Mouse (Mus musculus) midbrain, embryonic 15.5 days (tissue): Measurements from ENCODE around the gene Gm9844. TPM values are rescaled to one million over a fixed set of nuclear protein-coding genes. Genes with fewer than 3 reads are reported as not detected.
"Not testable (repeated sequence)": the region's sequence is repeated elsewhere in the genome, so short reads cannot be mapped to it uniquely, and the experiment has no call there.

Experiments
- ATAC-seq: fragments of 200-750 bp; cut with Nextera tagmentation; replicated peaks from 2 replicates; pipeline ENCODE4 v1.8.0; 2017; ENCODE audit warnings: moderate TSS enrichment
- H3K27ac ChIP-seq: fragments of 300-500 bp; sonication (generic); 2 replicates; pipeline ENCODE4 v1.5.1; 2015; ENCODE audit warnings: mild to moderate bottlenecking, inconsistent platforms
- H3K27me3 ChIP-seq: fragments of 300-500 bp; sonication (generic); replicated peaks from 2 replicates; pipeline ENCODE4 v1.6.1; 2015; ENCODE audit warnings: inconsistent platforms
- H3K36me3 ChIP-seq: fragments of 300-500 bp; sonication (generic); replicated peaks from 2 replicates; pipeline ENCODE4 v1.6.1; 2015; ENCODE audit warnings: inconsistent platforms
- H3K4me1 ChIP-seq: fragments of 300-500 bp; sonication (generic); 2 replicates; pipeline ENCODE4 v1.6.1; 2015; ENCODE audit warnings: inconsistent platforms
- H3K4me2 ChIP-seq: fragments of 300-500 bp; sonication (generic); 2 replicates; pipeline ENCODE4 v1.6.1; 2015; ENCODE audit warnings: inconsistent platforms, mild to moderate bottlenecking, moderate library complexity
- H3K4me3 ChIP-seq: fragments of 300-500 bp; sonication (generic); 2 replicates; pipeline ENCODE4 v1.5.1; 2015; ENCODE audit warnings: mild to moderate bottlenecking, inconsistent platforms
- H3K9ac ChIP-seq: fragments of 300-500 bp; sonication (generic); 2 replicates; pipeline ENCODE4 v1.6.1; 2015; ENCODE audit warnings: mild to moderate bottlenecking, inconsistent platforms
- H3K9me3 ChIP-seq: fragments of 300-500 bp; sonication (generic); 2 replicates; pipeline ENCODE4 v1.6.1; 2016; ENCODE audit warnings: inconsistent platforms
- WGBS: fragments of 180-500 bp; shearing (Covaris S2); methylation state at CpG from one replicate; pipeline ENCODE4 v1.1.7; 2015; ENCODE audit warnings: mixed read lengths; 5-methylcytosine and 5-hydroxymethylcytosine counted together
- polyA plus RNA-seq: library from polyadenylated mRNA; unstranded; fragments of >200 nt; fragmentation: Nextera tagmentation; extraction: Ambion mirVana; gene quantifications from 2 replicates; pipeline ENCODE4 v1.2.1, GENCODE M21; 2015

Gm9844 gene
- polyA plus RNA-seq, 1 experiment from 2014 or later = 34.5 TPM

- peaks cover 10% of the 10 kb centered on the region for H3K4me1 ChIP-seq
- no peak overlapping the region for H3K4me3 ChIP-seq
- no peak for ATAC-seq
- peaks cover 18% of the 10 kb centered on the region for H3K36me3 ChIP-seq
- H3K27ac ChIP-seq = no peak overlapping the region
- no peaks in the 10 kb centered on the region for H3K9me3 ChIP-seq
- no peak overlapping the region for H3K4me2 ChIP-seq
- H3K9ac ChIP-seq = no peak overlapping the region
- 65% methylated on average over 3 of the region's 3 CpGs for WGBS
- H3K27me3 ChIP-seq = no peaks in the 10 kb centered on the region
Measured at GRCm38 (mm10) chr7:24891241-24892124, 29.5 kb downstream of the Gm9844 start.

GRCm38 (mm10) chr7:24892125-24892583 is 30.1 kb downstream of the Gm9844 start:
- Histone ChIP-seq H3K4me1 (peaks cover 4% of the 10 kb centered on the region; the same call in 1 of the 2 replicates), H3K9ac (no peak overlapping the region), H3K9me3 (no peaks in the 10 kb centered on the region), H3K4me3 (no peak overlapping the region), H3K27ac (no peak overlapping the region), H3K36me3 (peaks cover 14% of the 10 kb centered on the region), H3K27me3 (no peaks in the 10 kb centered on the region), H3K4me2 (no peak overlapping the region)
- 68% methylated on average over 2 of the region's 2 CpGs for WGBS
- ATAC-seq = no peak

- not testable (repeated sequence) for ATAC-seq, H3K36me3 ChIP-seq, H3K9me3 ChIP-seq, H3K27me3 ChIP-seq, H3K9ac ChIP-seq, H3K27ac ChIP-seq, H3K4me2 ChIP-seq, H3K4me3 ChIP-seq, H3K4me1 ChIP-seq
- 93% methylated on average over 2 of the region's 2 CpGs for WGBS
Measured at GRCm38 (mm10) chr7:24895749-24896148, 33.7 kb downstream of the Gm9844 start.

GRCm38 (mm10) chr7:24896269-24896668 is 34.3 kb downstream of the Gm9844 start:
- H3K4me2 ChIP-seq = no peak overlapping the region
- no peak for ATAC-seq
- H3K36me3 ChIP-seq = no peaks in the 10 kb centered on the region
- H3K9ac ChIP-seq = no peak overlapping the region
- H3K4me3 ChIP-seq = no peak overlapping the region
- H3K4me1 ChIP-seq = no peaks in the 10 kb centered on the region
- no peaks in the 10 kb centered on the region for H3K9me3 ChIP-seq
- H3K27me3 ChIP-seq = no peaks in the 10 kb centered on the region
- 72% methylated on average over 8 of the region's 8 CpGs for WGBS
- no peak overlapping the region for H3K27ac ChIP-seq

- WGBS = 84% methylated on average over 12 of the region's 12 CpGs
- ATAC-seq = no peak
- no peak within 1 kb of the TSS for H3K27ac ChIP-seq
- no peak within 1 kb of the TSS for H3K4me2 ChIP-seq
- H3K4me3 ChIP-seq = no peak within 1 kb of the TSS
- H3K9me3 ChIP-seq = no peaks in the 10 kb centered on the region
- no peaks in the 10 kb centered on the region for H3K4me1 ChIP-seq
- no peak within 1 kb of the TSS for H3K9ac ChIP-seq
- no peaks in the 10 kb centered on the region for H3K27me3 ChIP-seq
- no peaks in the 10 kb centered on the region for H3K36me3 ChIP-seq
Measured at GRCm38 (mm10) chr7:24897224-24897623, 35.2 kb downstream of the Gm9844 start, which contains the start of gene Cd79a. Cd79a (plus strand) TSS chr7:24897381.

GRCm38 (mm10) chr7:24897959-24898358 is 35.9 kb downstream of the Gm9844 start:
- H3K36me3 ChIP-seq = no peaks in the 10 kb centered on the region
- WGBS = 71% methylated on average over 5 of the region's 5 CpGs
- no peaks in the 10 kb centered on the region for H3K27me3 ChIP-seq
- H3K9me3 ChIP-seq = no peaks in the 10 kb centered on the region
- H3K9ac ChIP-seq = no peak overlapping the region
- ATAC-seq = no peak
- H3K27ac ChIP-seq = no peak overlapping the region
- no peak overlapping the region for H3K4me2 ChIP-seq
- no peak overlapping the region for H3K4me3 ChIP-seq
- peaks cover 1% of the 10 kb centered on the region; the same call in 1 of the 2 replicates for H3K4me1 ChIP-seq

GRCm38 (mm10) chr7:24901114-24901513 is 39.1 kb downstream of the Gm9844 start:
- Histone ChIP-seq H3K4me1 (peaks cover 26% of the 10 kb centered on the region), H3K27me3 (no peaks in the 10 kb centered on the region), H3K4me3 (no peak overlapping the region), H3K36me3 (no peaks in the 10 kb centered on the region), H3K27ac (no peak overlapping the region), H3K9ac (no peak overlapping the region), H3K9me3 (no peaks in the 10 kb centered on the region), H3K4me2 (no peak overlapping the region)
- 75% methylated on average over 6 of the region's 6 CpGs for WGBS
- no peak for ATAC-seq

GRCm38 (mm10) chr7:24901842-24902241 is 39.8 kb downstream of the Gm9844 start:
- WGBS = 83% methylated on average over 1 of the region's 1 CpGs
- Histone ChIP-seq H3K4me2 (no peak overlapping the region), H3K9me3 (no peaks in the 10 kb centered on the region), H3K4me1 (peaks cover 31% of the 10 kb centered on the region), H3K9ac (no peak overlapping the region), H3K4me3 (no peak overlapping the region), H3K36me3 (no peaks in the 10 kb centered on the region), H3K27ac (no peak overlapping the region), H3K27me3 (no peaks in the 10 kb centered on the region)
- no peak for ATAC-seq

- Histone ChIP-seq H3K9me3 (no peaks in the 10 kb centered on the region), H3K27ac (peak overlapping the region; percentile 27; the same call in 1 of the 2 replicates), H3K4me3 (peak overlapping the region; percentile 68; the same call in 1 of the 2 replicates), H3K4me1 (peaks cover 35% of the 10 kb centered on the region), H3K27me3 (no peaks in the 10 kb centered on the region), H3K36me3 (no peaks in the 10 kb centered on the region), H3K9ac (no peak overlapping the region), H3K4me2 (no peak overlapping the region)
- no peak for ATAC-seq
- WGBS = 46% methylated on average over 2 of the region's 2 CpGs
Measured at GRCm38 (mm10) chr7:24902264-24902629, 40.2 kb downstream of the Gm9844 start.

- H3K36me3 ChIP-seq = no peaks in the 10 kb centered on the region
- H3K4me1 ChIP-seq = peaks cover 38% of the 10 kb centered on the region
- WGBS = 8% methylated on average over 46 of the region's 68 CpGs
- peak within 1 kb of the TSS; percentile 71 for H3K9ac ChIP-seq
- no peak for ATAC-seq
- H3K27ac ChIP-seq = peak within 1 kb of the TSS; percentile 89
- H3K4me3 ChIP-seq = peak within 1 kb of the TSS; percentile 68
- H3K4me2 ChIP-seq = peak within 1 kb of the TSS; percentile 79
- no peaks in the 10 kb centered on the region for H3K9me3 ChIP-seq
- no peaks in the 10 kb centered on the region for H3K27me3 ChIP-seq
Measured at GRCm38 (mm10) chr7:24902630-24903443, 40.8 kb downstream of the Gm9844 start, which contains the start of gene Arhgef1. Arhgef1 (plus strand) TSS chr7:24902912.

GRCm38 (mm10) chr7:24903444-24903825 is 41.4 kb downstream of the Gm9844 start:
- Histone ChIP-seq H3K36me3 (0 out of 2 replicates have a peak, but pooled peaks cover 2% of the 10 kb centered on the region), H3K9ac (peak overlapping the region; percentile 71; the same call in 1 of the 2 replicates), H3K27ac (no peak overlapping the region), H3K9me3 (no peaks in the 10 kb centered on the region), H3K4me1 (peaks cover 38% of the 10 kb centered on the region), H3K27me3 (no peaks in the 10 kb centered on the region), H3K4me2 (peak overlapping the region; percentile 79), H3K4me3 (peak overlapping the region; percentile 68)
- WGBS = 42% methylated on average over 10 of the region's 10 CpGs
- ATAC-seq = no peak; the same call in 1 of the 2 replicates

- Histone ChIP-seq H3K27me3 (no peaks in the 10 kb centered on the region), H3K36me3 (0 out of 2 replicates have a peak, but pooled peaks cover 2% of the 10 kb centered on the region), H3K4me1 (peaks cover 38% of the 10 kb centered on the region), H3K4me2 (peak overlapping the region; percentile 79), H3K27ac (peak overlapping the region; percentile 89), H3K4me3 (peak overlapping the region; percentile 68), H3K9ac (peak overlapping the region; percentile 82), H3K9me3 (no peaks in the 10 kb centered on the region)
- ATAC-seq = peak; percentile 98
- under 1% methylated on average over 30 of the region's 30 CpGs for WGBS
Measured at GRCm38 (mm10) chr7:24904070-24904483, 42.1 kb downstream of the Gm9844 start.
